Mouse (Mus musculus): Measurements from ENCODE around the gene Hebp2.

DNA sequence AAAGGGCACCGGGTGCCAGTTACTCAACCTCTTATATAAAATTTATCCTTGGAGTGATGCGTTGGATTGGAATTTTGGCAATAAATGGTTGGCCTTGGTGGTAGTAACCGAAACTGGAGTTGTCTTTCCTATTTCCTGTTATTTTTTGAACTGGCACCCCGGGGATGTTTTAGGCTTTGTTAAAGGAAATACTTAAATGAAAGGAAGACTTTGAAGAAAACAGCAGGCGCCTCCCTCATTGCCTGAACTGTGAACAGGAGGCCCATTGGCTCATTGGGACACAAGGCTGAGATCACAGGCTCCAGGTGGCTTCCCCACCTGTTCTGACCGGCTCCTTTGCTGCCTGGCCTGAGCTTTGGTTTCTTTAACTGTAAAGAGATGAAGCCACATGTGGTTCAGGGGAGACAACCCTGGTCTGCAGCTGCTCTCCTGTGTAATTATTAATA lies 39.4 kb downstream of the Hebp2 start:
- TF ChIP-seq CTCF (IDR thresholded peaks at IDR 0.05; ENCODE audit: low read depth) (no peak), EP300 (IDR thresholded peaks at IDR 0.05; ENCODE audit: low read depth) (no peak)
